Mouse (Mus musculus) megakaryocyte progenitor cell, adult 5-6 weeks (primary cell): Measurements from ENCODE around the gene Psmb2. TPM values are rescaled to one million over a fixed set of nuclear protein-coding genes. Genes with fewer than 3 reads are reported as not detected.

Experiments
- ATAC-seq: replicated peaks from 2 replicates; pipeline ENCODE4 v1.8.0; 2016; ENCODE audit warnings: mild to moderate bottlenecking, moderate TSS enrichment, inconsistent platforms; ENCODE audit not compliant: poor library complexity
- total RNA-seq, 2 experiments: library from RNA; stranded (forward) in 1 of 2; stranded (reverse) in 1 of 2; fragments of 157-497, 149-512 nt in 1 of 2; fragments of 200-1000 nt in 1 of 2; gene quantifications; 2 replicates each; pipeline versions ENCODE4 v1.2.3 to v1.2.4; 2015 to 2017

Psmb2 gene
- total RNA-seq, 2 experiments from 2014 or later, result 159 to 298 TPM

DNA sequence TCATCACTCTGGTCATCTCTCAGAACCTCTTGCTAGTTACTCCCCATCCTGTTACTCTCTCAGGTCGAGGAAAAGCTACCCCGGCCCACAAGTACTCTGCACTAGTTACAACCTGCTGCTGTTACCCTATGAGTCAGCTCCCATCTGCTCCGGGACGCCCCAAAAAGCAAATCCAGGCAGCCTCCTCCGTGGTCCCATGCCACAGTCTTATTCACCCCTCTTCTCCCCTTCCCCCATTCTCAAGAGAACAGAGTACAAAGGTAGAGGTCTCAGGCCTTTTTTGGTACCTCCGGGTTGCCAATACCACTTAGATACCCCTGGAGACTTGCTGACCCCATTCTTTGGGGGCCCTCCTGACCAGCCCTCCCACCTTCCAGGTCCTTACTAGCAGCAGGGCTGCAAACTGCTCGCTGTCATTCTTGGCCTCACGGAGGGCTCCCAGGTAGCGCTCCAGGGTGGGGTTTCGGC lies 74.2 kb downstream of the Psmb2 start:
- ATAC-seq, result no peak

DNA sequence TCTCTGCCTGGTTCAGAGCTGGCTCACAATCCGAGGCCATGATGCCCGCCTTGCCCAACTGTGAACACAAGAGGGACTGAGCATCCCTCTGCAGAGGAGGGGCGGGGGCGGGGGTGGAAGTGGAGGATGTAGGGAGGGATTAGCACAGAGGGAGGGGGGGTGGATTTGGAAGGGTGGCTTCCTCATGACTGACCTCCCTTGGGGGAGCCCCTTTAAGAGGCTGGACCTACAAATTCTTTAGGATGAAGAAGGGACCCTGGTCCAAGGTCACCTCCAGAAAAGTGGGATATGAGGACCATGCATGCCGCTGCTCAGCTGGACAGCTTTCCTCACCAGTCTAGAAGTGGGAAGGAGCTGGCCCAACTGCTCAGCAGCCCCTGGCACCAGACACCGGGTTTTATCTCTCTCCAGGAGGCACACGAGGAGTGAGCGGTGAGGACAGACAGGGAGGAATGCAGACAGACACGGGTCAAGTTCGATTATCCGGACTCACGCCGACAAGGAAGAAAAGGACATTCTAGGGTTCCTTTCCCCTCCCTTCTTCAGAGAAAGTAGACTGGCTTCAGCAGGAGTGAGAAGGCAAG lies 74.7 kb downstream of the Psmb2 start:
- no peak for ATAC-seq

DNA sequence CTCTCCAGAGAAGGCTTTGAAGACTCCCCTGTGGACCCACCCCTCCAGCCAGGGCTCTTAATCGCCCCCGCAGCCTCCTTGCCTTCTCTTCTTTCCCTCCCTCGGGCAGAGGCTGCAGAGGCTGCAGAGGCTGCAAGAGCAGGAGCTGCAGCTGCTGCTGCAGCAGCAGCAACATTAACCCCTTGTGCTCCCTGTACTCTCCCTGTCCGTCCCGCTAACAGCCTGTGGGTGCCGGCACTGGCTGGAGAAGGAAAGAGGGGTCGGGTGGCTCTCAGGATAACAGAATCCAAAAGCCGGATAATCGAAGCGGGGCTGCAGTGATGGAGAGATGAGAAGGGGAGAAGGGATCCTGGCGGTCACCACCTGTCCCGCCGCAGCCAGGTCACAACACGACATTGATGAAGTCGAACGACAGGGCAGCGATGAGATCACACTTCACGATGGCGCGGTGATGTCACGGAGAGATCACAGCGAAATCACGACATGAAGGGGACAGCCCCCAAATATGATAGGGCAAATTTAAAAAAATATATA lies 75.2 kb downstream of the Psmb2 start:
- peak; percentile 17 for ATAC-seq

DNA sequence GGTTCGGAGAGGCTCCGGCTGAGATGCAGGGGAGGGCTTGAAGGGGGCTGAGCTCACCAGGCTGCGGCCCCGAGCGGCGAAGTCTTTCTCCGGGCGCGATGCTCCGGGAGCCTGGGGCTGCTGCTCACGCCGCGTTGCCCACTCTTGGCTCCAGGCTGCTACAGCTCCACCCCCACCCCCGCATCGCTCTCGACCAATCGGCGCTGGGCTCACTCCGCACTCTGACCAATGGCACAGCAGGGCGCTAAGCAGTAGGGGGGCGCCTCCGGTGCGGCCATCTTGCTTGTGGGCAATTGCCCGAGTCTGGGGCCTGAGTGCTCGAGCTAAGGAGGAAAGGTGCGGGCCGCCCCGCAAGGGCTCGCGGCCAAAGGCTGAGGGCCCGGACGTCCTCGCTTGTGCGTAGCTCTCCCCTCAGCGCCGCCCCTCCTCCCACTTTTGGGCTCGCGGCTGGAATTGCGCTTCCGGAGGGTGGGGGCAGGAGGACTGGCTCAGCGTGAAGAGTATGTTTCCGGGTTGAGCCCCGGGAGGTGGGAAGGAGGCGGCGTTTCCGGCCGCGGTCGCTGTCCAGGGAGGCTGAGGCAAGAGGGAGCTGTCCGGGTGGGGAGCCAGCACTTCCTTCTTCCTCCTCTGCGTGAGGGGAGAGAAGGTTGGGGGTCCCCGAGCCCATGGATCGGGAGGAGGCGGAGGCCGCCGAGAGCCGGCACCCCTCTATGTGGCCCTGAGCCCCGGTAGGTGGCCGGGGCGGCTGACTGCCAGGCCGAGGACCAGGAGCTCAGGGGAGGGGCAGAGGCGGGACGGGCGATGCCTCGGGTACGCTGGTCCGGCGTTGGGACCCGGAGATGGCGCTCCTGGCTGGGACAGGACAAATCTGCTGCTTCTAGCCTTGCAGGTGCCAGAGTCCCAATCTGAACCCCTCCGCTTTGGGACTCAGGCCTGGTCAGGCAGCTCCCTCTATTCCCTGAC lies 76.1 kb downstream of the Psmb2 start, which contains the start of the genes Ncdn and AU040320:
Gene Ncdn, minus strand, starts transcription at position 171 of the 963 bp plus-strand sequence.
Gene AU040320, plus strand, starts transcription at position 277 of the 963 bp plus-strand sequence.
- ATAC-seq, result peak; percentile 91

DNA sequence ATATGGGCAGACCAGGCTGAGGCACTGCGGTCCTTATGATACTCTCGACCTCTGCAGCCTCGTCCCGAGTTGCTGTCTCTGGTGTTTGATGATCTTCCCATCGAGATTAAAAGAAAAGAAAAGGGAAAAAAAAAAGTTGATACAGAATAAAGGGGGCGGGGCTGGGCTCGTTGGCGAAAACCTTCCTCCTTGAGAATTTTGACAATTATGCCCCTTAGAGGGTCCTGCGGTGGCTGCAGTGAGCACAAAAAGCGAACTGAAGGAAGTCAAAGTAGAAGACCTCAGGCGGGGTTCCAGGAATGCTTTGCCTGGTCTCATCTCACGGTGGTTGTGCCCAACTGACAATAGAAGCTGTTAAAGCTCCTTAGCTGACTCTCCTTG lies 76.8 kb downstream of the Psmb2 start:
- no peak for ATAC-seq

DNA sequence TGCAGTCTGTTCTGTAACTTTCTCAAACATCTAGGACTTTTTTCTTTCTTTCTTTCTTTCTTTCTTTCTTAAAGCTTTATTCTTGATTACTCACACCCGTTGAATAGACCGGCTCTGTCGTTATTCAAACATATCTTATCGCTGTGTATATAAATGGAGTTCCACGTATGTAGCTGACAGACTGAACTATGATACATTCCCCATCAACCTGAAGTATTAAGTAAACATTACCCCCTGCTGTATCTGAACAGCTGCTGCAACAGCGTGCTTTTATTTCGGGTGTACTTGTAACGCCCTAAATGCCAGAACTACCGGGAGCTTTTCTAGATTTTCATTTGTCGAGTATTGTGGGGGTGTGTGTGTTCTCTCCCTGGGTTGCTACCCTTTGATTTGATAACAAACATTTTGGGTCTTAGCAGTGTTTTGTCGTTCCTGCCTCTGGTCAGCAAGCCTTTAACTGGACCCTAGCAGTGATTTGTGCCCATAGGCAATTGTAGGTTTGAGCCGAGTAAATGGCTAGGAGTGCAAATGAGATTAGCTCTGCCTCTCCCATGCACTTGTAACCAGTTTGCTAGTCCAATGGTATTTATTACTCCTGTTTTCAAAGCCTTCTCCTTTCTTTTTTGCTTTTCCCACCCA lies 77.4 kb downstream of the Psmb2 start:
- no peak for ATAC-seq

DNA sequence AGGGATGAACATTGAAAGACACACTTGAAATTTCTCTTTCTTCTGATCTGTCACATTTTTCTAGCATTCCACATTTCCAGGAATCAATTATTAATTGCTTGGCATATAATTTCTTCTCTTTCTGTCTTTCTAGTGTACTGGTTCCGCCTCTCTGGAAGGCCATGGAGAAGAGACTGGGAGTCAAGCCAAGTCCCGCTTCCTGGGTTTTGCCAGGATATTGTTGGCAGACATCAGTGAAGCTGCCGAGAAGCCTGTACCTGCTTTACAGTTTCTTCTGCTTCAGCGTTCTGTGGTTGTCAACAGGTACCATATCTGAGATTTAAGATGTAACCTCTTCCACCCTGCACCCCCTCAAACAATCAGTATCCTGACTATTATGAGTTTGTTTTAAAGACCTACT lies 79.3 kb downstream of the Psmb2 start:
- ATAC-seq, result no peak

DNA sequence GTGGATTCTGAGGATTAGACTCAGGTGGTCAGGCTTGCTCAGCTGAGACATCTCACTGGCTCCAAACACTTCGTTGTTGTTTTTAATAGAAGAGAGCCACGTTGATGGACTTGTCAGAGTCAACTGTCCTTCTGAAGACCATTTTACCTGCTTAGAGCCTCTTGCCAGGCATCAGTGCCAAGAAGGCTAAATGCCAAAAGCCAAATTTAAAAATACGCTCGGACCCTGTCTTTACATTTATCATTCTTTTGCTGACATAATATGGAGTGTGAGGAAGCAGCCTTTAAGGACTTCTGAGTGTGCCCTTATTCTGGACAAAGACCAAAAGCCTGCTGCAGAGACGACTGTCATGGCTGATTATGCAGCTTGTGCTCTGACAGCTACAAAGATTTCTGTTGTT lies 80.9 kb downstream of the Psmb2 start:
- ATAC-seq, result no peak

Other genes with a start within 250 kb of the Psmb2 start
- gene Ago3, start 248.1 kb upstream of the Psmb2 start, total RNA-seq (2015), result 6.3 and 11.3 TPM in 2 replicates
- gene Ago3, start 248.1 kb upstream of the Psmb2 start, total RNA-seq (2017), result 3.0 and 9.2 TPM in 2 replicates
- 14.8 and 20.4 TPM in 2 replicates for gene Ago1, start 209.0 kb upstream of the Psmb2 start, total RNA-seq (2015)
- gene Ago1, start 209.0 kb upstream of the Psmb2 start, total RNA-seq (2017), result 16.0 and 19.6 TPM in 2 replicates
- gene Ago4, start 144.2 kb upstream of the Psmb2 start, total RNA-seq (2015), result 2.0 and 2.1 TPM in 2 replicates
- gene Ago4, start 144.2 kb upstream of the Psmb2 start, total RNA-seq (2017), result 3.2 and 4.9 TPM in 2 replicates
- 32.5 and 33.7 TPM in 2 replicates for gene Clspn, start 120.7 kb upstream of the Psmb2 start, total RNA-seq (2015)
- 66.8 and 106 TPM in 2 replicates for gene Clspn, start 120.7 kb upstream of the Psmb2 start, total RNA-seq (2017)
- 1.3 and 1.7 TPM in 2 replicates for gene 5730409E04Rik, start 67.8 kb upstream of the Psmb2 start, total RNA-seq (2015)
- gene 5730409E04Rik, start 67.8 kb upstream of the Psmb2 start, total RNA-seq (2017), result 2.2 and 2.3 TPM in 2 replicates
- not detected in 2 replicates for gene Tfap2e, start 58.6 kb downstream of the Psmb2 start, total RNA-seq (2015)
- not detected in 2 replicates for gene Tfap2e, start 58.6 kb downstream of the Psmb2 start, total RNA-seq (2017)
- 8.9 and 9.6 TPM in 2 replicates for gene Ncdn, start 75.8 kb downstream of the Psmb2 start, total RNA-seq (2015)
- 8.2 and 8.5 TPM in 2 replicates for gene Ncdn, start 75.8 kb downstream of the Psmb2 start, total RNA-seq (2017)
- gene AU040320, start 75.9 kb downstream of the Psmb2 start, total RNA-seq (2015), result 11.6 and 14.3 TPM in 2 replicates
- gene AU040320, start 75.9 kb downstream of the Psmb2 start, total RNA-seq (2017), result 12.5 and 19.1 TPM in 2 replicates